Mouse (Mus musculus) embryonic fibroblast, embryonic 13.5 days (primary cell): ENCODE measurements at regions not wholly inside any gene's neighbourhood (a gene's known extent, or its start where the extent isn't known, plus 50 kb on each side); places are given as distances from the start of the nearest gene placed in this dataset.

Experiments
- CTCF ChIP-seq: IDR thresholded peaks from 2 replicates; pipeline ENCODE4 v1.5.1; 2011; ENCODE audit warnings: mild to moderate bottlenecking, control low read depth, low read length, moderate library complexity, borderline replicate concordance; ENCODE audit not compliant: insufficient read depth
- POLR2A ChIP-seq: IDR thresholded peaks from 2 replicates; pipeline ENCODE4 v1.6.1; 2011; ENCODE audit warnings: low read depth, mild to moderate bottlenecking, control low read depth, low read length, moderate library complexity

- no peak for TF ChIP-seq POLR2A
- no peak for TF ChIP-seq CTCF
Observed at GRCm38 (mm10) chr8:54270110-54270509, 192.7 kb downstream of the Vegfc start.
